Mouse (Mus musculus) gonadal fat pad, adult 2 months (tissue): ENCODE data around the gene Hspa4l. TPM values are rescaled to one million over a fixed set of nuclear protein-coding genes. Genes with fewer than 3 reads are reported as not detected.

ENCODE experiments used
- DNase-seq: peaks from one replicate; pipeline ENCODE4 v3.0.0-alpha.2; 2012; ENCODE audit warnings: low read depth
- polyA plus RNA-seq: library from polyadenylated mRNA; depleted of rRNA; stranded (reverse); fragments of >200 nt; gene quantifications from 2 replicates; pipeline ENCODE4 v1.2.3, GENCODE M21; 2012; rRNA removed

Gene Hspa4l
- polyA plus RNA-seq, 1 experiment: 4.5 TPM

- DNase-seq: no peak
Observed at GRCm38 (mm10) chr3:40813275-40813674, 69.0 kb downstream of the Hspa4l start.

- peak; percentile 31 for DNase-seq
Observed at GRCm38 (mm10) chr3:40845521-40845920, 101.2 kb downstream of the Hspa4l start.

Other genes starting within 250 kb of the Hspa4l start
- 2.3 and 4.5 TPM in 2 replicates for gene Intu, start 213.2 kb upstream of the Hspa4l start, polyA plus RNA-seq
- 0.15 and 0.27 TPM in 2 replicates for gene Slc25a31, start 35.6 kb upstream of the Hspa4l start, polyA plus RNA-seq
- 2.5 and 2.7 TPM in 2 replicates for gene Plk4, start 55.5 kb downstream of the Hspa4l start, polyA plus RNA-seq
- gene Mfsd8, start 102.4 kb downstream of the Hspa4l start, polyA plus RNA-seq: 5.1 and 11.4 TPM in 2 replicates
- 3.5 and 3.8 TPM in 2 replicates for gene Abhd18, start 102.5 kb downstream of the Hspa4l start, polyA plus RNA-seq
- gene 1700034I23Rik, start 158.0 kb downstream of the Hspa4l start, polyA plus RNA-seq: 0.72 and 0.77 TPM in 2 replicates
- gene Larp1b, start 205.3 kb downstream of the Hspa4l start, polyA plus RNA-seq: 11.7 and 12.3 TPM in 2 replicates